Mouse (Mus musculus) myocyte (in vitro differentiated cells): ENCODE measurements at regions not wholly inside any gene's neighbourhood (a gene's known extent, or its start where the extent isn't known, plus 50 kb on each side); places are given as distances from the start of the nearest gene placed in this dataset.

Source experiments
- H3K27me3 ChIP-seq: one replicate; pipeline ENCODE4 v1.6.1; 2011; ENCODE audit not compliant: control insufficient read depth, insufficient read depth, insufficient read length
- H3K36me3 ChIP-seq: one replicate; pipeline ENCODE4 v1.6.1; 2011; ENCODE audit not compliant: control insufficient read depth, insufficient read depth
- H3K4me2 ChIP-seq: one replicate; pipeline ENCODE4 v1.6.1; 2011; ENCODE audit warnings: low read depth, control low read depth
- H3K4me3 ChIP-seq: one replicate; pipeline ENCODE4 v1.5.1; 2011; ENCODE audit warnings: mild to moderate bottlenecking, control low read depth, moderate library complexity
- H3K79me2 ChIP-seq: one replicate; pipeline ENCODE4 v1.6.1; 2011; ENCODE audit not compliant: control insufficient read depth, insufficient read depth
- H3ac ChIP-seq: one replicate; pipeline ENCODE4 v1.6.1; 2011; ENCODE audit not compliant: control insufficient read depth, insufficient read length
- CEBPB ChIP-seq: IDR thresholded peaks from 2 replicates; pipeline ENCODE4 v1.6.1; 2011; ENCODE audit warnings: mild to moderate bottlenecking, moderate library complexity; ENCODE audit not compliant: poor library complexity, insufficient read depth, severe bottlenecking
- E2F4 ChIP-seq: IDR thresholded peaks from one replicate; pipeline ENCODE4 v1.6.1; 2011; ENCODE audit warnings: mild to moderate bottlenecking, control low read depth, moderate library complexity; ENCODE audit not compliant: insufficient read depth
- MAX ChIP-seq: IDR thresholded peaks from one replicate; pipeline ENCODE4 v1.6.1; 2011; ENCODE audit warnings: low read depth, mild to moderate bottlenecking, control low read depth
- MYOD1 ChIP-seq, 3 experiments: IDR thresholded peaks; one replicate each; pipeline ENCODE4 v1.6.1; 2011; ENCODE audit warnings: control low read depth in 2 of 3, low read depth in 2 of 3, mild to moderate bottlenecking in 2 of 3, moderate library complexity in 1 of 3; ENCODE audit not compliant: insufficient read length in 2 of 3, control insufficient read depth in 1 of 3
- MYOG ChIP-seq, 3 experiments: IDR thresholded peaks; one replicate each; pipeline ENCODE4 v1.6.1; 2011; ENCODE audit warnings: control low read depth in 2 of 3, low read depth in 2 of 3, mild to moderate bottlenecking in 2 of 3; ENCODE audit not compliant: insufficient read length in 2 of 3, control insufficient read depth in 1 of 3, insufficient read depth in 1 of 3
- POLR2A ChIP-seq: IDR thresholded peaks from one replicate; pipeline ENCODE4 v1.6.1; 2011; ENCODE audit warnings: low read depth, mild to moderate bottlenecking, control low read depth, moderate library complexity; ENCODE audit not compliant: insufficient read length
- POLR2AphosphoS2 ChIP-seq: IDR thresholded peaks from one replicate; pipeline ENCODE4 v1.6.1; 2011; ENCODE audit warnings: low read depth, control low read depth; ENCODE audit not compliant: insufficient read length
- REST ChIP-seq: IDR thresholded peaks from one replicate; pipeline ENCODE4 v1.6.1; 2011; ENCODE audit warnings: mild to moderate bottlenecking, control low read depth, moderate library complexity; ENCODE audit not compliant: insufficient read depth, insufficient read length
- SRF ChIP-seq: IDR thresholded peaks from one replicate; pipeline ENCODE4 v1.6.1; 2011; ENCODE audit warnings: low read depth; ENCODE audit not compliant: control insufficient read depth, insufficient read length
- TCF12 ChIP-seq: IDR thresholded peaks from one replicate; pipeline ENCODE4 v1.6.1; 2011; ENCODE audit warnings: mild to moderate bottlenecking, control low read depth; ENCODE audit not compliant: poor library complexity, insufficient read depth, severe bottlenecking
- TCF3 ChIP-seq: IDR thresholded peaks from one replicate; pipeline ENCODE4 v1.6.1; 2011; ENCODE audit warnings: low read depth, control low read depth; ENCODE audit not compliant: insufficient read length
- USF1 ChIP-seq: IDR thresholded peaks from one replicate; pipeline ENCODE4 v1.6.1; 2011; ENCODE audit warnings: low read depth, mild to moderate bottlenecking, control low read depth, moderate library complexity

GRCm38 (mm10) chr1:137591891-137592290 is 583.6 kb downstream of the Ptprc start:
- no peak overlapping the region for H3K4me2 ChIP-seq
- no peak overlapping the region for H3K4me3 ChIP-seq
- TF ChIP-seq TCF3 (no peak), REST (no peak), CEBPB (no peak), MAX (no peak), USF1 (no peak), POLR2AphosphoS2 (no peak), POLR2A (no peak), MYOD1 (IDR thresholded peaks at IDR 0.05; ENCODE audit: control insufficient read depth in 1 of 3, insufficient read length in 2 of 3, low read depth in 2 of 3) (no peak), MYOG (IDR thresholded peaks at IDR 0.05; ENCODE audit: control insufficient read depth in 1 of 3, insufficient read depth in 1 of 3, insufficient read length in 2 of 3, low read depth in 2 of 3) (no peak), E2F4 (no peak), TCF12 (no peak), SRF (no peak)

DNA sequence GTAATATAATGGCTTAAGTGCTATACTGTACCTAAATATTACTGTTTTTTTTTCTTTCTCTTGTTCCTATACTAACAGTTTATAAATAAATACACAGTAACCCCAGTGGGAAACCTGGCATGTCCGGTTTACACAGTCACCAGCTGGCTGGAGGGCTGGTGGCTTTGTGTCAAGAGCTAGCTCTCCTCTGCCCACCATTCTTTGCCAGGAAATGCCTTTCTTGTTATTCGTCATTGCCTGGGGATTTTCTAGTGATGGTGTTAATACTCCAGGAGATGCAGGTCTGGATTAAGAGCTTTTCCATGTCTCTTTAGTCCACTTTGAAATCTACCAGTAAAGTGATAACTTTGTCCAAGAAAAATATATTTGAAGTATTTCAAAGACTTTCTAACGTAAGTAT is 584.2 kb downstream of the Ptprc start:
- no peaks in the 10 kb centered on the region for H3K79me2 ChIP-seq
- H3K27me3 ChIP-seq = no peaks in the 10 kb centered on the region
- H3ac ChIP-seq = no peak overlapping the region
- H3K4me2 ChIP-seq = no peak overlapping the region
- H3K4me3 ChIP-seq = no peak overlapping the region
- H3K36me3 ChIP-seq = no peaks in the 10 kb centered on the region
- peak in 1 of 3 experiments; percentile 39 for TF ChIP-seq MYOG (IDR thresholded peaks at IDR 0.05; ENCODE audit: control insufficient read depth in 1 of 3, insufficient read depth in 1 of 3, insufficient read length in 2 of 3, low read depth in 2 of 3)
- TF ChIP-seq MYOD1 (IDR thresholded peaks at IDR 0.05; ENCODE audit: control insufficient read depth in 1 of 3, insufficient read length in 2 of 3, low read depth in 2 of 3) = peak; percentile 13 to 74 (median 23)
- TF ChIP-seq TCF12 = no peak

More at GRCm38 (mm10) chr1:137591891-137592290, 583.6 kb downstream of the Ptprc start:
- no peaks in the 10 kb centered on the region for H3K27me3 ChIP-seq
- H3K79me2 ChIP-seq = no peaks in the 10 kb centered on the region
- no peaks in the 10 kb centered on the region for H3K36me3 ChIP-seq
- no peak overlapping the region for H3ac ChIP-seq

GRCm38 (mm10) chr1:137588304-137589300 is 586.9 kb downstream of the Ptprc start:
- Histone ChIP-seq H3K36me3 (no peaks in the 10 kb centered on the region), H3K4me2 (peak overlapping the region; percentile 3)

GRCm38 (mm10) chr1:137587481-137588228 is 587.9 kb downstream of the Ptprc start:
- Histone ChIP-seq H3K4me3 (no peak overlapping the region), H3K27me3 (no peaks in the 10 kb centered on the region), H3K36me3 (no peaks in the 10 kb centered on the region), H3ac (no peak overlapping the region), H3K4me2 (no peak overlapping the region), H3K79me2 (no peaks in the 10 kb centered on the region)
- TF ChIP-seq MAX = no peak
- no peak for TF ChIP-seq TCF3
- TF ChIP-seq REST = no peak
- no peak for TF ChIP-seq E2F4
- TF ChIP-seq POLR2A = no peak
- no peak for TF ChIP-seq MYOG (IDR thresholded peaks at IDR 0.05; ENCODE audit: control insufficient read depth in 1 of 3, insufficient read depth in 1 of 3, insufficient read length in 2 of 3, low read depth in 2 of 3)
- no peak for TF ChIP-seq TCF12
- TF ChIP-seq USF1 = no peak
- no peak for TF ChIP-seq CEBPB
- no peak for TF ChIP-seq POLR2AphosphoS2
- TF ChIP-seq MYOD1 (IDR thresholded peaks at IDR 0.05; ENCODE audit: control insufficient read depth in 1 of 3, insufficient read length in 2 of 3, low read depth in 2 of 3) = no peak
- no peak for TF ChIP-seq SRF

More at GRCm38 (mm10) chr1:137588304-137589300, 586.9 kb downstream of the Ptprc start:
- no peak for TF ChIP-seq MYOG (IDR thresholded peaks at IDR 0.05; ENCODE audit: control insufficient read depth in 1 of 3, insufficient read depth in 1 of 3, insufficient read length in 2 of 3, low read depth in 2 of 3)
- no peak for TF ChIP-seq TCF3
- no peak for TF ChIP-seq E2F4
- TF ChIP-seq CEBPB = no peak
- no peak for TF ChIP-seq USF1
- TF ChIP-seq POLR2AphosphoS2 = no peak
- TF ChIP-seq MAX = no peak
- no peak for TF ChIP-seq POLR2A
- no peak for TF ChIP-seq REST
- TF ChIP-seq TCF12 = no peak
- TF ChIP-seq SRF = no peak
- TF ChIP-seq MYOD1 (IDR thresholded peaks at IDR 0.05; ENCODE audit: control insufficient read depth in 1 of 3, insufficient read length in 2 of 3, low read depth in 2 of 3) = no peak
- no peak overlapping the region for H3K4me3 ChIP-seq
- H3ac ChIP-seq = no peak overlapping the region
- H3K27me3 ChIP-seq = no peaks in the 10 kb centered on the region
- no peaks in the 10 kb centered on the region for H3K79me2 ChIP-seq
